Mouse (Mus musculus): Measurements from ENCODE around the gene B3galt1.

The B3galt1 gene

GRCm38 (mm10) chr2:67565480-67566331 lies at the start of gene B3galt1:
Gene B3galt1 (plus strand): TSS chr2:67565871.
- peak; percentile 11 to 38 for DNase-seq

GRCm38 (mm10) chr2:67516405-67516804 lies 49.3 kb upstream of the B3galt1 start:
- DNase-seq = no peak

GRCm38 (mm10) chr2:67535347-67535746 lies 30.3 kb upstream of the B3galt1 start:
- DNase-seq = no peak

- no peak for DNase-seq
Measured at GRCm38 (mm10) chr2:67539426-67539825, 26.2 kb upstream of the B3galt1 start.

GRCm38 (mm10) chr2:67541957-67542696 lies 23.5 kb upstream of the B3galt1 start:
- DNase-seq = no peak

GRCm38 (mm10) chr2:67544426-67544825 lies 21.2 kb upstream of the B3galt1 start:
- DNase-seq = no peak

GRCm38 (mm10) chr2:67564851-67565479 lies 706 bp upstream of the B3galt1 start:
- DNase-seq = no peak

GRCm38 (mm10) chr2:67566566-67566965 lies 895 bp downstream of the B3galt1 start:
- DNase-seq = no peak

- no peak for DNase-seq
Measured at GRCm38 (mm10) chr2:67567141-67567680, 1.5 kb downstream of the B3galt1 start.

GRCm38 (mm10) chr2:67576634-67577033 lies 11.0 kb downstream of the B3galt1 start:
- no peak for DNase-seq

- DNase-seq = no peak
Measured at GRCm38 (mm10) chr2:67583091-67583490, 17.4 kb downstream of the B3galt1 start.

- no peak for DNase-seq
Measured at GRCm38 (mm10) chr2:67590408-67590807, 24.7 kb downstream of the B3galt1 start.

- peak; percentile 5 to 22 for DNase-seq
Measured at GRCm38 (mm10) chr2:67591831-67592629, 26.4 kb downstream of the B3galt1 start.

GRCm38 (mm10) chr2:67622902-67623301 lies 57.2 kb downstream of the B3galt1 start:
- no peak for DNase-seq

GRCm38 (mm10) chr2:67627667-67628066 lies 62.0 kb downstream of the B3galt1 start:
- DNase-seq = no peak

- no peak for DNase-seq
Measured at GRCm38 (mm10) chr2:67628289-67628688, 62.6 kb downstream of the B3galt1 start.

- no peak for DNase-seq
Measured at GRCm38 (mm10) chr2:67654847-67655246, 89.2 kb downstream of the B3galt1 start.

GRCm38 (mm10) chr2:67657372-67657771 lies 91.7 kb downstream of the B3galt1 start:
- no peak for DNase-seq

GRCm38 (mm10) chr2:67658091-67658490 lies 92.4 kb downstream of the B3galt1 start:
- DNase-seq = no peak

GRCm38 (mm10) chr2:67671721-67672120 lies 106.0 kb downstream of the B3galt1 start:
- DNase-seq = no peak

GRCm38 (mm10) chr2:67677697-67678096 lies 112.0 kb downstream of the B3galt1 start:
- DNase-seq = no peak

- no peak for DNase-seq
Measured at GRCm38 (mm10) chr2:67724249-67724648, 158.6 kb downstream of the B3galt1 start.

All from kidney, adult 8-10 months (tissue).